10 mouse cellular contexts compared by ENCODE assay signal in the genomic region with DNA sequence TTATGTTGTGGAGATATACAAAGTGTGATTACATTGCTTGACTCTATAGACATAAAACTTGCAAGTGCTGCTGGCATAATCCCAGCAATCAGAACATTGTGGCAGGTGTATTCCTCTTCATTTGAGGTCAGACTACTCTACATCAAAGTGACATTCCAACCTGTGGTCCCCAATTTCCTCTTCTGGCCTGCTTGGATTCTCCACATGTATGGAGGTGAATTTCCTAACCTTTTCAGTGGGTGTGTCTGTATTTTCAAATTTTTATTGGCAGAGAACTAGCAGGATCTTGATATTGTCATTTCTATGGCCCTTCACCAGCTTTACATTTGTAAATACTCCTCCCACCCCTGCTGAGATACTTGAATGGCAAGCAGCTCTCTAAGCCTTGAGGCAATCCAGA. TPM values are rescaled to one million over a fixed set of nuclear protein-coding genes. Genes with fewer than 3 reads are reported as not detected.
DNase-seq lines count a peak whose midpoint lies in the region; ATAC-seq and TF ChIP-seq lines count a peak whose summit lies in the region.
"Not testable (repeated sequence)": the region's sequence is repeated elsewhere in the genome, so short reads cannot be mapped to it uniquely, and the experiment has no call there.
"Had no signal": no experiment of that assay in that cellular context is flagged by ENCODE, and none has a peak within 500 bp of the region (broad histone marks: within the 10 kb centered on the region; RNA-seq: fewer than 3 reads in every experiment).

No protein-coding gene starts in this region.

- H3K9me3 ChIP-seq in ES-Bruce4 (replicated peaks; ENCODE audit: control insufficient read depth, insufficient read depth, low read length, poor library complexity, severe bottlenecking), result peaks cover 11% of the 10 kb centered on the region
- not testable (repeated sequence) for H3K9me3 ChIP-seq in ES-E14 (ENCODE audit: control insufficient read depth, insufficient read depth, low read depth, low read length); midbrain, embryonic 11.5 days (ENCODE audit: control insufficient read depth, low read length)
- H3K9me3 ChIP-seq in hindbrain, embryonic 14.5 days (ENCODE audit: control insufficient read depth, low read length), result peaks cover 25% of the 10 kb centered on the region

- not testable (repeated sequence) for H3K4me1 ChIP-seq in ES-Bruce4 (ENCODE audit: control insufficient read depth, insufficient read depth, low read length); ES-E14 (ENCODE audit: control insufficient read depth in 2 of 2, insufficient read depth in 2 of 2, low read length in 2 of 2, poor library complexity in 1 of 2); hindbrain, embryonic 14.5 days (replicated peaks; ENCODE audit: control insufficient read depth, insufficient read depth, low read length); midbrain, embryonic 11.5 days (ENCODE audit: control insufficient read depth, insufficient read depth, low read length)

- not testable (repeated sequence) for H3K4me2 ChIP-seq in hindbrain, embryonic 14.5 days (replicated peaks); midbrain, embryonic 11.5 days

- not testable (repeated sequence) for TF ChIP-seq EP300 in ES-Bruce4 (IDR thresholded peaks at IDR 0.05; ENCODE audit: insufficient read depth, low read depth, low read length)

- H3K9ac ChIP-seq in ES-Bruce4 (ENCODE audit: low read depth, poor library complexity, severe bottlenecking); ES-E14 (ENCODE audit: insufficient read depth, low read depth, low read length, poor library complexity, severe bottlenecking); hindbrain, embryonic 14.5 days; midbrain, embryonic 11.5 days (ENCODE audit: low read length): not testable (repeated sequence)

- TF ChIP-seq POLR2A in ES-Bruce4 (IDR thresholded peaks at IDR 0.05; ENCODE audit: insufficient read depth, low read length), result not testable (repeated sequence)

- DNase-seq in ES-CJ7 (ENCODE audit: low read depth, low spot score) (peak; percentile 84), ES-E14 (ENCODE audit: low read depth, low spot score) (peak; percentile 65), R1 (ENCODE audit: low read depth, low spot score) (peak; percentile 88), ZHBTc4 (ENCODE audit: low read depth, low spot score) (peak; percentile 83)
- DNase-seq in hindbrain, embryonic 14.5 days (ENCODE audit: low spot score), result peak; percentile 13
- peak; percentile 81 for DNase-seq in midbrain, embryonic 11.5 days (ENCODE audit: low spot score, missing footprints)

- not testable (repeated sequence) for H3K36me3 ChIP-seq in ES-Bruce4 (ENCODE audit: control insufficient read depth, insufficient read depth, low read length, poor library complexity, severe bottlenecking); ES-E14 (ENCODE audit: control insufficient read depth, insufficient read depth, low read length, poor library complexity, severe bottlenecking); hindbrain, embryonic 14.5 days (replicated peaks; ENCODE audit: control insufficient read depth, insufficient read depth); midbrain, embryonic 11.5 days (ENCODE audit: control insufficient read depth, insufficient read depth, low read length)

- not testable (repeated sequence) for TF ChIP-seq CTCF in ES-Bruce4 (IDR thresholded peaks at IDR 0.05; ENCODE audit: low read depth, low read length)

- not testable (repeated sequence) for H3K27me3 ChIP-seq in ES-Bruce4 (ENCODE audit: control insufficient read depth, insufficient read depth, low read length, poor library complexity, severe bottlenecking); hindbrain, embryonic 14.5 days (ENCODE audit: control insufficient read depth, insufficient read depth, low read length); midbrain, embryonic 11.5 days (ENCODE audit: control insufficient read depth, insufficient read depth, low read length)

- peak overlapping the region; percentile 59; the same call in 1 of the 2 replicates for H3K27ac ChIP-seq in ES-Bruce4 (ENCODE audit: insufficient read depth, low read length)
- not testable (repeated sequence) for H3K27ac ChIP-seq in ES-E14 (ENCODE audit: insufficient read depth, low read depth, low read length, poor library complexity, severe bottlenecking); hindbrain, embryonic 14.5 days; midbrain, embryonic 11.5 days (ENCODE audit: low read depth, low read length)

- in situ Hi-C loops in ES-E14 (cut with MboI; ENCODE audit: low sequenced_read_pairs in 2 of 2, unreplicated experiment in 2 of 2), result loop anchor here (25.0 kb wide), 3 partner anchors 308 to 367 kb away; a partner anchor contains a TSS

- not testable (repeated sequence) for H3K4me3 ChIP-seq in ES-Bruce4 (ENCODE audit: low read depth, low read length); ES-E14 (ENCODE audit: insufficient read depth in 1 of 2, low read depth in 1 of 2, low read length in 2 of 2, poor library complexity in 1 of 2, severe bottlenecking in 1 of 2); hindbrain, embryonic 14.5 days (replicated peaks; ENCODE audit: low read length); midbrain, embryonic 11.5 days (ENCODE audit: low read depth, low read length)

- ATAC-seq in hindbrain, embryonic 14.5 days (ENCODE audit: low FRiP score); midbrain, embryonic 11.5 days (ENCODE audit: low FRiP score): not testable (repeated sequence)

RNA-seq across cellular contexts. Expression of a gene that starts 46.8 kb away (rescaled TPM):
- 24.5 and 26.4 TPM in 2 replicates for polyA plus RNA-seq in ES-Bruce4 (2011; ENCODE audit: insufficient read depth, insufficient read length, low read depth, missing spikeins)
- 33.7 and 40.5 TPM in 2 replicates for total RNA-seq in ES-E14 (2012; rRNA removed)
- polyA plus RNA-seq in hindbrain, embryonic 14.5 days (2014; fragmentation: Nextera tagmentation; extraction: Ambion mirVana), result 7.2 and 7.7 TPM in 2 replicates
- polyA plus RNA-seq in midbrain, embryonic 11.5 days (2014; fragmentation: Nextera tagmentation; extraction: Ambion mirVana), result 6.2 and 7.8 TPM in 2 replicates
- polyA plus RNA-seq: adrenal gland, adult 2 months; G1E; Patski had no signal

Comparison
In these comparisons a context has a peak if more than half of its experiments do, and no peak if none do; other contexts are left out.
1. DNase-seq: peak in every context shown above with its lines; median percentile 88 in R1; 84 in ES-CJ7; 83 in ZHBTc4; 81 in midbrain, embryonic 11.5 days; 65 in ES-E14; 13 in hindbrain, embryonic 14.5 days.